Mouse (Mus musculus): ENCODE data around the gene Impdh1. TPM values are rescaled to one million over a fixed set of nuclear protein-coding genes. Genes with fewer than 3 reads are reported as not detected.

The Impdh1 gene
- polyA plus RNA-seq, 1 experiment from 2014 or later, result 37.6 TPM

DNA sequence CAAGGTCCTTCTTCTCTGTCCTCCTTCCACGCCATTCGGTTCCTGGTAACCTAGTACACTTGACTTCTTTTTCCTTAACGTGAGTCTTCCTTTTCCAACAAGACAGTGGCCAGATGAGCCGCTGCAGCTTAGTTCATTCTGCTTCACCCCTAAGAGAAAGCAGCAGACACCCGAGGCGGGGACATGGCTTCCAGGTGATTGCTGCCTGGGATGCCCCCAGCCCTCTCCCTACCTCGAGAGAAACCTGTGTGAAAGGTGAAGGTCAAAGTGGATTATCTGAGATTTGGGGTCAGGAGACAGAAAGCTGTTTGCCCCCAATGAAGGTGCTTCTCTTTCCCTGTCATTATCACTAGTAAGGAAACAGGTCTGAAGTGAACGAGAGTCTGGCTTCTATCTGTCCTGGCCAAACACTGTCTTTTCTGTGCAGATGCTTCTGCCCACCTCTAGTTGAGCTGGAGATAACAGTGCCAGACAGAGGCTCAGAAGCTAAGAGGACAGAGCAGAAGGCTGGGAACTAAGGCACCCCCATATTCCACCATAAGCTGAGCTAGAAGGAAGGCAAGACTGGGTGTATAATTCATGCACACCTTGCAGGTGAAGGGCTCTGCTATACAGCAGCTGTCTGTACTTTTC is 16.8 kb downstream of the Impdh1 start:
- 0 out of 2 replicates have a peak overlapping the region, but pooled peaks have one; percentile 32 for H3K4me3 ChIP-seq
- H3K9ac ChIP-seq, result no peak overlapping the region
- H3K4me1 ChIP-seq, result peaks cover 12% of the 10 kb centered on the region
- peaks cover 19% of the 10 kb centered on the region; the same call in 1 of the 2 replicates for H3K27me3 ChIP-seq
- H3K36me3 ChIP-seq (ENCODE audit: poor library complexity, severe bottlenecking), result peaks cover 29% of the 10 kb centered on the region
- 43% methylated on average over 8 of the region's 8 CpGs for WGBS
- no peaks in the 10 kb centered on the region for H3K9me3 ChIP-seq (replicated peaks)
- H3K27ac ChIP-seq, result no peak overlapping the region
- H3K4me2 ChIP-seq, result peak overlapping the region; percentile 58
- no peak for ATAC-seq

DNA sequence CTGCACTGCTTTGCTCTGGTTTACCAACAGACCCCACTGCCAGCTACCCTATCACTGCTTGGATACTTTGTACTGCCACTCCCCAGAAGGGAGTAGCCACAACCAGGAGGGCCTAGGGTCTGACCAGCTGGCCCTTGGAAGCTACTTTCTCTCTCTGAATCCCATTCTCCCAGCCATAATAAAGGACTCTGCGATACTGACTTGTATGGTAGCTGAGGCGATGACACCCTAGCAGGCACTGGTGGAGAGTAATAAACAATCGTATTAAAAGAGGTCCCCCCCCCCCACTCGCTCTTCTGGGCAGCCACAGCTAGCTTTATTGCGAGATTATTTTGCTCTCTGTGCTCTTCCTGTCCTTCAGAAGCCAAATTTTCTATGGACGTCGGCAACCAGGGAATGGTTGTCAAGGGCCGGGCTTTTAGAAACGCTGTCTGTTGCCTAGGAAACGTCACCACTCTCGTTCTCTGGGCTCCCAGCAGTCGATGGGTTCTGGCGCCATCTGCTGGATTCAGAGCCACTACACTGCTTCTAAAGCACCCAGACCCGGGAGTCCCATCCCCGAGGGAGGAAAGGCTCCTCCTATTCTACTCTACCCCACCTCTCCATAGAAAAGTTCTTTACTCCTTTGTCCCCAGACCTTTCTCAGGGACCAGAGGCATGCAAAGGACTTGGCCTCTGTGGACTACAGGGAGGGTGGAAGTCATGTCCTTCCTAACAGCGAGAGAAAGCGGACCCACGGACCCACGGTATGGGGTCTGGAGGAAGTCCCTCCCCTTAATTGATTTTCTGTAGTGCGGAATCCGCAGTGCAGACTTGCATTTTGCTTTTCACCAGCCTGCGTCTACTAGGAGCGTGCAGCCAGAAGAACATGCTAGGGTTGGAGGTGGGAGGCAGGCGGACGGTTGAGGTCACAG is 17.6 kb downstream of the Impdh1 start:
- Histone ChIP-seq H3K36me3 (ENCODE audit: poor library complexity, severe bottlenecking) (peaks cover 21% of the 10 kb centered on the region), H3K9me3 (replicated peaks) (no peaks in the 10 kb centered on the region), H3K4me3 (peak overlapping the region; percentile 32), H3K4me1 (peaks cover 12% of the 10 kb centered on the region), H3K9ac (peak overlapping the region; percentile 60), H3K27ac (no peak overlapping the region), H3K4me2 (peak overlapping the region; percentile 58), H3K27me3 (peaks cover 19% of the 10 kb centered on the region; the same call in 1 of the 2 replicates)
- WGBS, result 12% methylated on average over 25 of the region's 25 CpGs
- ATAC-seq, result peak; percentile 89

DNA sequence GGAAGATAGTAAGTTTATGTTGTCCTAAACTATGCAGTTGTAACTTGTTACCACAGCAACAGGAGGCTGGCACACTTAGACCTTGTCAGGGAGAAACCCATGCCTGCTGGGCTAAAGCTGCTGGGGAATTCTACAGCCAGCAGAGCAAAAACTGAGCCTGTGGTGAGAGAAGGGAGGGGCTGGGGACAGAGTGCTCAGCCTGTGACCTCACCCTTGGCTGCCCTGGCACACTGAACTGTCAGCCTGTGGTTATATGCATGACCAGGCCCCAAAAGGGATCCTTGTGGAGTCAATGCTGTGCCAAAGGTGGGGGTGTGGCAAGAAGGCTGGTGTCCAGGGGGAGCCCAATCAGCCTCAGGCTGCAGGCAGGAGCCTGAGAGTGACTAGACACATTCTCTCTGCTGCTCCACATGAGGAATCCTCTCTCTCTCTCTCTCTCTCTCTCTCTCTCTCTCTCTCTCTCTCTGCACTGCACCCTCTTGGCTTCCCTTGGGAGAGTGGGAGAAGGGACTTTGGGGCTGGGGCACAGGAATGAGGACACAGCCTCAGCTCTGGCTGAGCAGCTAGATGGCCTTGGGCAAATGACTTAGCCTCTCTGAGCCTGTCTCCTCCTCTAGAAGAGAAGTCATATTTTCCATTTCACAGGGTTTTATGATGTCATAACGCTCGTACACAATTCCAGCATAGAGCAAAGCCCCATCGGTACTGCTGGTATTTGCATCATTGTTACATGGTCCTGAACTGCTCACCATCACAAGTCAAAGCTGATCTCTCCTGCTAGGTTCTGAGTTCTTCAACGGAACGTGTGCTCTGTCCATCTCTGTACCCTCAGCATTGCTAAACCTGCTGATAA is 20.1 kb downstream of the Impdh1 start:
- no peak for ATAC-seq
- no peak overlapping the region for H3K4me3 ChIP-seq
- H3K4me1 ChIP-seq, result peaks cover 12% of the 10 kb centered on the region
- H3K4me2 ChIP-seq, result no peak overlapping the region
- peaks cover 19% of the 10 kb centered on the region; the same call in 1 of the 2 replicates for H3K27me3 ChIP-seq
- 76% methylated on average over 5 of the region's 5 CpGs for WGBS
- no peak overlapping the region for H3K9ac ChIP-seq
- no peak overlapping the region for H3K27ac ChIP-seq
- H3K9me3 ChIP-seq (replicated peaks), result no peaks in the 10 kb centered on the region
- H3K36me3 ChIP-seq (ENCODE audit: poor library complexity, severe bottlenecking), result peaks cover 4% of the 10 kb centered on the region; the same call in 1 of the 2 replicates

DNA sequence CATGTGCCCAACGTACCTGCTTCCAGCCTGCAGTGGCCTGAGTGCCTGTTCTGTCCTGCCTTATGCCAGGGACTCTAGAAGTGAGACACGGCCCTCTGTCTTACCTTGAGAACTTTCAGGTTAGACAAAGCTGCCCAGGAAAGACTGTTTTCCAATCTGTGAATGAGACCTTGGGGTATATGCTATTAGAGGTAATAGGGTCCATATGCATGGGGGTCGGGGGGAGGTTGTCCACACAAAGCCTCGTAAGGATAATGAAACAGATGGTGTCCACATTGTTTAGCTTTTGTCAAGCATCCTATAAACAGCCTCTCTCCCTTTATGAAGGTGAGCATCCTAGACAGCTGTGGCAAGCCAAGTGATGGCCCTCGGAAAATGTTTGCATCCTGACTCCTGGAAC is 21.0 kb downstream of the Impdh1 start:
- H3K36me3 ChIP-seq (ENCODE audit: poor library complexity, severe bottlenecking), result no peaks in the 10 kb centered on the region
- no peak for ATAC-seq
- peaks cover 19% of the 10 kb centered on the region; the same call in 1 of the 2 replicates for H3K27me3 ChIP-seq
- WGBS, result 82% methylated on average over 5 of the region's 5 CpGs
- H3K4me2 ChIP-seq, result no peak overlapping the region
- no peaks in the 10 kb centered on the region for H3K9me3 ChIP-seq (replicated peaks)
- no peak overlapping the region for H3K4me3 ChIP-seq
- H3K9ac ChIP-seq, result no peak overlapping the region
- no peak overlapping the region for H3K27ac ChIP-seq
- H3K4me1 ChIP-seq, result peaks cover 12% of the 10 kb centered on the region

DNA sequence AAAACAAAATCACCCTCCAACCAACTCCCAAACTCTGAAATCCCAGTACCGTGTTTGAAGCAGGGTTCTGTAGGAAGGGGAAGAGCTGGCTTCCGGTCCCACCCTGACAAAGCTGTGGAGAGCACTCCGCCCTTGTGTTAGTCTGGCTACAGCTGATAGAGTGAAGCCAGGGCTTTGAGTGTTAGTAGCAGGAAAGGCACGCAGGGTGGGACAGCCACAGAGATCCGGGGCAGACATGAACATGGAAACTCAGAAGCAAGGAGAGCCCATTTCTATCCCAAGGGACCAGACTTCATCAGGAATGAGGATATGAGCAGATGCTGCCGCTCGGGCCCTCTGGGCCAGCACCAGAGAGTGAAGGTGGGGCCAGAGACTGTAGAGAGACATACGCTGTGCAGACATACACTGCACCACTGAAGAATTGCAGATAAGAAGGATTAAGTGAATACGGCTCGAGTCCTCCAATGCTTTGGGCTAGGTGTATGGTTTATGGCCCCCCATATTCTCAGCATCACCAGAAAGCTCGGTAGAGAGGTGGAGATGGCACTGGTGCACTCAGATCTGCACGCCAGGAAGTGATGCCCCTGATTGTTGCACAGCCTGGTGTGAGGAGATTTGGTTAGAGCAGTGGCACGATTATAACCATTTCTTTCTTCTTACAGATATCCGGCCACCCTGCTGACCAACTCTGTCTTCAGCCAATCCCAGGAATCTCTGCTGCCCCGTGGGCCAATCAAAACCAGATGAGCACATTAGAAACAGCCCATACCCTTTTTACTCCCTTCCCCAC is 22.0 kb downstream of the Impdh1 start:
- Histone ChIP-seq H3K4me2 (no peak overlapping the region), H3K4me1 (peaks cover 11% of the 10 kb centered on the region), H3K36me3 (ENCODE audit: poor library complexity, severe bottlenecking) (no peaks in the 10 kb centered on the region), H3K27me3 (peaks cover 20% of the 10 kb centered on the region; the same call in 1 of the 2 replicates), H3K9me3 (replicated peaks) (no peaks in the 10 kb centered on the region), H3K4me3 (no peak overlapping the region), H3K9ac (no peak overlapping the region), H3K27ac (no peak overlapping the region)
- ATAC-seq, result no peak
- WGBS, result 83% methylated on average over 15 of the region's 15 CpGs

DNA sequence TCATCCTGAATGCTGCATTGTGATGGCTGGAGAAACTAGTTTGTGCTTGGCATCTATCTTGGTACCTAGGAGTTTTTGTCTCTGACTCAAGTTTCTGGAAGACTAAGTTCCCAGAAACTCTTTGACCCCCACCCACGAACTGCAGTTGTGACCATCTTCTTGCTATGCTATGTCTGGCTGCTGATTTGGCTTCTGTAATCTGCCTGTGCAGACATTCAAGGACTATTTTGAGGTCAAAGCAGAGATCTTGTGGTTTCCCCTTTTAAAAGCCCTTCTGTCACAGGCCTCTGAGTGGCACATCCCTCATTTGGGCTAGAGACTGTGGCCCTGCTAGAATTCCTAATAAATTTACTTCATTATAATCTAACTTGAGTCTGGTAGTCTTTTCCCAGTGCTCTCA is 28.2 kb downstream of the Impdh1 start:
- no peaks in the 10 kb centered on the region for H3K9me3 ChIP-seq (replicated peaks)
- no peak overlapping the region for H3K9ac ChIP-seq
- WGBS, result 71% methylated on average over 1 of the region's 1 CpGs
- H3K36me3 ChIP-seq (ENCODE audit: poor library complexity, severe bottlenecking), result no peaks in the 10 kb centered on the region
- H3K27me3 ChIP-seq, result 0 out of 2 replicates have a peak, but pooled peaks cover 5% of the 10 kb centered on the region
- H3K27ac ChIP-seq, result no peak overlapping the region
- no peaks in the 10 kb centered on the region for H3K4me1 ChIP-seq
- ATAC-seq, result no peak
- H3K4me2 ChIP-seq, result no peak overlapping the region
- no peak overlapping the region for H3K4me3 ChIP-seq

DNA sequence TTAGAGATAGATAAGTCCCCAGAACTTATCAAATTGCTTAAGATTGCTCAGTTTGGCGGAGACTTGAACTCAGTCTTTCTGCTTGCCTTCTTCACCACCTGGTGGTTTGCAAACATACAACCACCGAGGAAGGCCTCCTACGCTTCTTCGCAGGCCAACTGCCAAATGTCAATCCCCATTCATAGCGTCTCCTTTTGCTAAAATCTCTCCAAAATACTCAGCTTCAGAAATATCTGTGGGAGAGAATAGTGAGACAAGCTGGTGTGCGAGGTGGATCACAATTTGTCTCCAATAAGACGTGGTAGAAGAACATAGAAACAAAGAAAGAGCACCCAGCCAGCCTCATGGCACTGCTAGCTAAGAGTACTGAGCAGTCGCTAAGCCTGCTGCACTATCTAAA is 36.3 kb downstream of the Impdh1 start:
- Histone ChIP-seq H3K4me1 (peaks cover 11% of the 10 kb centered on the region), H3K9me3 (replicated peaks) (no peaks in the 10 kb centered on the region), H3K4me3 (peak overlapping the region; percentile 61), H3K27me3 (peaks cover 40% of the 10 kb centered on the region), H3K9ac (peak overlapping the region; percentile 74; the same call in 1 of the 2 replicates), H3K4me2 (peak overlapping the region; percentile 84), H3K36me3 (ENCODE audit: poor library complexity, severe bottlenecking) (no peaks in the 10 kb centered on the region), H3K27ac (peak overlapping the region; percentile 82)
- no peak for ATAC-seq
- WGBS, result 51% methylated on average over 8 of the region's 8 CpGs

DNA sequence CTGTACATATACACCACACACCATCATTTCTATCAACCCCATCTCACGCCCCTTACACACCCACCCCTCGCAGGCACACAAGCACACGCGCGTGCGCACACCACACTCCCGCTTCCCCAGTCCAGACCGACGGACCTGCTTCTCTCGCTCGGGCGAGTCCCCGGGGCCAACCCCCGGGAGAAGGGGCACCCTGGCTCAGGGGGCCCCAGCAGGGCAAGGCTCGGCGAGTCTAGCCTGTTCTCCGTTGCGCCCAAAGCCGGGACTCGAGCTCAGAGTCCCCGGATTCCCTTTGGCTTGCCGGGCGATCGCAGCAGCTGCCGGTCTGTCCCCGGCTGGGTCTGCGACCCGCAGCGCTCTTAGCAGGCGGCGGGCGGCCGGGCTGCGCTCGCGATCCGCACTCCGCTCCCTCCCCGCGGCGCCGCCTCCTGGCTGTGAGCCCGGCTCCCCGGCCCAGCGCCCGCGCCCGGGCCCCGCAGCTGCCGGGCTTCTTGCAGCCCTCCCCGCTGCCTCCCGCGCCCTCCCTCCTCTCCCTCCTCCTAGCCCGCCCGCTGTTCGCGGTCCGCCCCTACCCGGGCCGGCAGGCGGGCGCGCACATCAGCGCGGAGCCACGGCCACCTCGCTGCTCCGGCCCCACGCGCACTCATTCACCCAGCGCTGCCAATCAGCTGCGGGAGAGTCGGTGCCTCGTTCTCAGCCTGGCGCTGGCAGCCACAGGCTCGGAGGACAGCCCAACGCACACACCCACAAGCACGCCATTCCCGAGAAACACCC is 37.1 kb downstream of the Impdh1 start, which contains the start of gene Prrt4:
TSS of gene Prrt4 (minus strand) at position 697 of the 771 bp plus-strand sequence.
- Histone ChIP-seq H3K27me3 (peaks cover 47% of the 10 kb centered on the region), H3K9me3 (replicated peaks) (no peaks in the 10 kb centered on the region), H3K4me1 (peaks cover 11% of the 10 kb centered on the region), H3K4me3 (peak within 1 kb of the TSS; percentile 61), H3K36me3 (ENCODE audit: poor library complexity, severe bottlenecking) (no peaks in the 10 kb centered on the region), H3K9ac (peak within 1 kb of the TSS; percentile 74), H3K27ac (peak within 1 kb of the TSS; percentile 82), H3K4me2 (peak within 1 kb of the TSS; percentile 84)
- ATAC-seq, result peak; percentile 87
- under 1% methylated on average over 63 of the region's 79 CpGs for WGBS

- peak; percentile 75 for ATAC-seq
- Histone ChIP-seq H3K9me3 (replicated peaks) (no peaks in the 10 kb centered on the region), H3K4me2 (peak overlapping the region; percentile 84), H3K9ac (peak overlapping the region; percentile 74), H3K27me3 (peaks cover 53% of the 10 kb centered on the region), H3K4me1 (peaks cover 11% of the 10 kb centered on the region), H3K27ac (no peak overlapping the region; the same call in 1 of the 2 replicates), H3K36me3 (ENCODE audit: poor library complexity, severe bottlenecking) (no peaks in the 10 kb centered on the region), H3K4me3 (peak overlapping the region; percentile 61)
- WGBS, result 11% methylated on average over 16 of the region's 17 CpGs
These were observed 38.0 kb downstream of the Impdh1 start for GRCm38 (mm10) chr6:29177901-29178879.

GRCm38 (mm10) chr6:29175113-29175512 is 41.1 kb downstream of the Impdh1 start:
- no peak overlapping the region for H3K4me2 ChIP-seq
- peaks cover 26% of the 10 kb centered on the region for H3K4me1 ChIP-seq
- H3K27me3 ChIP-seq, result peaks cover 71% of the 10 kb centered on the region
- no peaks in the 10 kb centered on the region for H3K9me3 ChIP-seq (replicated peaks)
- 89% methylated on average over 3 of the region's 3 CpGs for WGBS
- H3K9ac ChIP-seq, result no peak overlapping the region
- no peak overlapping the region for H3K27ac ChIP-seq
- no peak overlapping the region for H3K4me3 ChIP-seq
- H3K36me3 ChIP-seq (ENCODE audit: poor library complexity, severe bottlenecking), result no peaks in the 10 kb centered on the region
- no peak for ATAC-seq
